Comparison of ENCODE assay signal across 7 mouse cellular contexts in the genomic region with DNA sequence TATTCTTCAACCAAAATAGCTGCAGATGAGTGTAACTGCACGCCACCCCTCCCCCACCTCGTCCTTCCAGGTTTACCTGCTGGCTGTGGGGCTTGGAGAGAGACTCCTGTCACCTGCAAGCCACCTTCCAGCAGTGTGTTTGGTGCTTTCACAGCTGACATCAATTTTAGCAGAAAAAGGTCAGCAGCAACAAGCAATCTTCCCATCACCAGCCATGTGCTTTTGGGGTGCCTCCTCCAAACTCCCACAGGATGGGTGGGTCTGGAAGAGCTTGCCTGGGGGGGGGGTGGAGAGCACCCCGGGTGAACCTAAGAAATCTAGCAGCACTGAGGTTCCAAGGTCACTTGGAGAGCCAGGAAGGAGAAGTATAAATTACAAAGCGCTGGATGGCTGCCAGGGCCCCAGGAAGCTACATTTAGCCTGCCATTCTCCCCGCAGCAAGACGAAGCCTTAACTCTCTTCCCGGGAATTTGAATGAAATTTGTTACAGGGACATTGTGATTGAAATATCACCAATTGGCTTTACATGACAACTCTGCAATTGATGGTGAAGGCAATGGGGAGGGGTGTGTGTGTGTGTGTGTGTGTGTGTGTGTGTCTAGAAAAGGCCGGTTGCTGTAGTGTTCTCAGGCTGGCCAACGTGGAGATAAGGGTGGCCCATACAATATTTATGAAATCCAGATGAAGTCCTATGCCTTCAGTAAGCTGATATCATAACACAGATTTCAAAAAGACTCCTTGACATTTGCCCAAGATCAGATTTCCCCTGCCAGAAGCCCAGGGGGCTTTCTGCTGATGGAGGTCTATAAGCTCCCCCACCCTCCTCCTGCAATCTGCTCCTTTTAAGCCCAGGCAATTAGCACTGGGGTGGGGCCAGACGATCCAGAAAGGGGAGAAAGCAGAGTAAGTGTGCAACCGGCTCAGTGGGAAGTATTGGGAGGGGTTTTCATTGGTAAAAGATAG. TPM values are rescaled to one million over a fixed set of nuclear protein-coding genes. Genes with fewer than 3 reads are reported as not detected.
A peak's percentile ranks its signal among the peaks of the same experiment; 100 is the strongest.
DNase-seq lines count a peak whose midpoint lies in the region; ATAC-seq and TF ChIP-seq lines count a peak whose summit lies in the region.

No protein-coding gene starts in this region.

- no peaks in the 10 kb centered on the region; the same call in 1 of the 2 replicates for H3K4me1 ChIP-seq in testis, adult 2 months (ENCODE audit: control insufficient read depth, insufficient read depth, low read length)
- peaks cover 36% of the 10 kb centered on the region for H3K4me1 ChIP-seq in forebrain, embryonic 12.5 days
- H3K4me1 ChIP-seq in kidney, embryonic 16.5 days (ENCODE audit: insufficient read depth, low read length) = peaks cover 35% of the 10 kb centered on the region

- TF ChIP-seq CTCF in testis, adult 2 months (IDR thresholded peaks at IDR 0.05; ENCODE audit: control insufficient read depth, insufficient read depth, insufficient replicate concordance, low read depth, low read length) = no peak

- H3K4me3 ChIP-seq in testis, adult 2 months (ENCODE audit: control insufficient read depth, low read depth, low read length) = peak overlapping the region; percentile 47
- H3K4me3 ChIP-seq in forebrain, embryonic 12.5 days (replicated peaks) = no peak overlapping the region
- H3K4me3 ChIP-seq in kidney, embryonic 16.5 days (ENCODE audit: low read length) = peak overlapping the region; percentile 0; the same call in 1 of the 2 replicates

- no peak overlapping the region for H3K27ac ChIP-seq in testis, adult 2 months (ENCODE audit: control insufficient read depth, insufficient read depth, low read depth, low read length)
- peak overlapping the region; percentile 71 for H3K27ac ChIP-seq in forebrain, embryonic 12.5 days
- H3K27ac ChIP-seq in kidney, embryonic 16.5 days (ENCODE audit: low read length) = 0 out of 2 replicates have a peak overlapping the region, but pooled peaks have one; percentile 40

- TF ChIP-seq POLR2A in testis, adult 2 months (IDR thresholded peaks at IDR 0.05; ENCODE audit: control insufficient read depth, low read depth, low read length) = no peak

- H3K36me3 ChIP-seq in testis, adult 2 months (ENCODE audit: control insufficient read depth, insufficient read depth, low read length) = no peaks in the 10 kb centered on the region
- no peaks in the 10 kb centered on the region for H3K36me3 ChIP-seq in forebrain, embryonic 12.5 days (replicated peaks)
- no peaks in the 10 kb centered on the region for H3K36me3 ChIP-seq in kidney, embryonic 16.5 days (ENCODE audit: insufficient read depth, low read length)

- H3K9me3 ChIP-seq in forebrain, embryonic 12.5 days = no peaks in the 10 kb centered on the region
- no peaks in the 10 kb centered on the region for H3K9me3 ChIP-seq in kidney, embryonic 16.5 days (ENCODE audit: low read length)

- no peak overlapping the region; the same call in 1 of the 2 replicates for H3K9ac ChIP-seq in forebrain, embryonic 12.5 days
- 0 out of 2 replicates have a peak overlapping the region, but pooled peaks have one; percentile 24 for H3K9ac ChIP-seq in kidney, embryonic 16.5 days (replicated peaks; ENCODE audit: low read length)

- no peaks in the 10 kb centered on the region for H3K27me3 ChIP-seq in testis, adult 2 months (ENCODE audit: control insufficient read depth, insufficient read depth, low read length)
- 0 out of 2 replicates have a peak, but pooled peaks cover 8% of the 10 kb centered on the region for H3K27me3 ChIP-seq in forebrain, embryonic 12.5 days
- H3K27me3 ChIP-seq in kidney, embryonic 16.5 days (ENCODE audit: insufficient read depth, low read length) = no peaks in the 10 kb centered on the region

- peak overlapping the region; percentile 34 for H3K4me2 ChIP-seq in forebrain, embryonic 12.5 days
- H3K4me2 ChIP-seq in kidney, embryonic 16.5 days (replicated peaks; ENCODE audit: low read depth, low read length) = peak overlapping the region; percentile 26

- ATAC-seq in forebrain, embryonic 12.5 days (ENCODE audit: low FRiP score) = peak; percentile 47; the same call in 1 of the 2 replicates
- peak; percentile 17; the same call in 1 of the 2 replicates for ATAC-seq in kidney, embryonic 16.5 days (ENCODE audit: low FRiP score, low TSS enrichment)

- 10% methylated on average over 11 of the region's 11 CpGs for WGBS in forebrain, embryonic 12.5 days
- 2% methylated on average over 11 of the region's 11 CpGs for WGBS in kidney, embryonic 16.5 days

- no peak for DNase-seq in testis, postnatal 14 days (ENCODE audit: low spot score)
- peak; percentile 52 for DNase-seq in retina, postnatal 1 day
- no peak for DNase-seq in B cell, adult 2 months
- no peak for DNase-seq in right cerebral cortex, postnatal 10 days (ENCODE audit: low spot score in 2 of 2)

RNA-seq across cellular contexts. Expression of gene Chst8, which starts 13.8 kb away (rescaled TPM):
- polyA plus RNA-seq in testis, adult 2 months (2012; rRNA removed) = 0.69 TPM in 1 of 2 replicates, not detected in the other
- polyA plus RNA-seq in forebrain, embryonic 12.5 days (2016; fragmentation: Nextera tagmentation; extraction: Ambion mirVana) = 13.5 and 15.9 TPM in 2 replicates
- 15.4 and 16.5 TPM in 2 replicates for polyA plus RNA-seq in kidney, embryonic 16.5 days (2015; fragmentation: Nextera tagmentation; extraction: Ambion mirVana)
